Mouse (Mus musculus): ENCODE data around the gene Ppp4r3a. TPM values are rescaled to one million over a fixed set of nuclear protein-coding genes. Genes with fewer than 3 reads are reported as not detected.

The Ppp4r3a gene
- polyA plus RNA-seq, 1 experiment: 10.4 TPM

GRCm38 (mm10) chr12:101039956-101040355, 43.5 kb downstream of the Ppp4r3a start:
- TF ChIP-seq CTCF (IDR thresholded peaks at IDR 0.05; ENCODE audit: insufficient read depth, low read length) (no peak), POLR2A (IDR thresholded peaks at IDR 0.05; ENCODE audit: borderline replicate concordance, extremely low read depth, low read depth, low read length) (no peak)
- H3K4me1 ChIP-seq (ENCODE audit: control insufficient read depth, insufficient read depth, low read length): no peaks in the 10 kb centered on the region
- DNase-seq: no peak
- H3K4me3 ChIP-seq (replicated peaks; ENCODE audit: extremely low read depth, low read depth, low read length): no peak overlapping the region

GRCm38 (mm10) chr12:101028954-101029731, 54.4 kb downstream of the Ppp4r3a start, which contains the start of gene Ccdc88c:
Gene Ccdc88c, minus strand, starts transcription at chr12:101029056.
- peaks cover 13% of the 10 kb centered on the region; the same call in 1 of the 2 replicates for H3K4me1 ChIP-seq (ENCODE audit: control insufficient read depth, insufficient read depth, low read length)
- under 1% methylated on average over 53 of the region's 56 CpGs for WGBS
- peak; percentile 80 for DNase-seq
- TF ChIP-seq POLR2A (IDR thresholded peaks at IDR 0.05; ENCODE audit: borderline replicate concordance, extremely low read depth, low read depth, low read length) (no peak), CTCF (IDR thresholded peaks at IDR 0.05; ENCODE audit: insufficient read depth, low read length) (peak; percentile 52)
- H3K4me3 ChIP-seq (replicated peaks; ENCODE audit: extremely low read depth, low read depth, low read length): peak within 1 kb of the TSS; percentile 72

GRCm38 (mm10) chr12:101028247-101028953, 55.1 kb downstream of the Ppp4r3a start:
- H3K4me1 ChIP-seq (ENCODE audit: control insufficient read depth, insufficient read depth, low read length): peaks cover 13% of the 10 kb centered on the region; the same call in 1 of the 2 replicates
- peak overlapping the region; percentile 72 for H3K4me3 ChIP-seq (replicated peaks; ENCODE audit: extremely low read depth, low read depth, low read length)
- WGBS: under 1% methylated on average over 47 of the region's 67 CpGs
- TF ChIP-seq CTCF (IDR thresholded peaks at IDR 0.05; ENCODE audit: insufficient read depth, low read length): no peak
- peak; percentile 46; the same call in 1 of the 2 replicates for TF ChIP-seq POLR2A (IDR thresholded peaks at IDR 0.05; ENCODE audit: borderline replicate concordance, extremely low read depth, low read depth, low read length)
- DNase-seq: no peak

- H3K4me1 ChIP-seq (ENCODE audit: control insufficient read depth, insufficient read depth, low read length): peaks cover 13% of the 10 kb centered on the region; the same call in 1 of the 2 replicates
- H3K4me3 ChIP-seq (replicated peaks; ENCODE audit: extremely low read depth, low read depth, low read length): peak overlapping the region; percentile 72
- no peak for TF ChIP-seq CTCF (IDR thresholded peaks at IDR 0.05; ENCODE audit: insufficient read depth, low read length)
- TF ChIP-seq POLR2A (IDR thresholded peaks at IDR 0.05; ENCODE audit: borderline replicate concordance, extremely low read depth, low read depth, low read length): no peak
- WGBS: 13% methylated on average over 19 of the region's 19 CpGs
- DNase-seq: peak; percentile 35
Measured at GRCm38 (mm10) chr12:101027451-101028246, 55.9 kb downstream of the Ppp4r3a start.

GRCm38 (mm10) chr12:101026946-101027345, 56.6 kb downstream of the Ppp4r3a start:
- Histone ChIP-seq H3K4me3 (replicated peaks; ENCODE audit: extremely low read depth, low read depth, low read length) (peak overlapping the region; percentile 21), H3K4me1 (ENCODE audit: control insufficient read depth, insufficient read depth, low read length) (peaks cover 13% of the 10 kb centered on the region; the same call in 1 of the 2 replicates)
- 29% methylated on average over 13 of the region's 14 CpGs for WGBS
- peak; percentile 12 for DNase-seq
- TF ChIP-seq POLR2A (IDR thresholded peaks at IDR 0.05; ENCODE audit: borderline replicate concordance, extremely low read depth, low read depth, low read length) (no peak), CTCF (IDR thresholded peaks at IDR 0.05; ENCODE audit: insufficient read depth, low read length) (no peak)

- H3K4me3 ChIP-seq (replicated peaks; ENCODE audit: extremely low read depth, low read depth, low read length): no peak overlapping the region
- H3K4me1 ChIP-seq (ENCODE audit: control insufficient read depth, insufficient read depth, low read length): peaks cover 13% of the 10 kb centered on the region; the same call in 1 of the 2 replicates
- 55% methylated on average over 7 of the region's 7 CpGs for WGBS
- no peak for TF ChIP-seq POLR2A (IDR thresholded peaks at IDR 0.05; ENCODE audit: borderline replicate concordance, extremely low read depth, low read depth, low read length)
- no peak for TF ChIP-seq CTCF (IDR thresholded peaks at IDR 0.05; ENCODE audit: insufficient read depth, low read length)
- DNase-seq: peak; percentile 30
Measured at GRCm38 (mm10) chr12:101026518-101026917, 57.0 kb downstream of the Ppp4r3a start.

- WGBS: 73% methylated on average over 4 of the region's 4 CpGs
- H3K4me3 ChIP-seq (replicated peaks; ENCODE audit: extremely low read depth, low read depth, low read length): no peak overlapping the region
- TF ChIP-seq CTCF (IDR thresholded peaks at IDR 0.05; ENCODE audit: insufficient read depth, low read length): no peak
- no peak for TF ChIP-seq POLR2A (IDR thresholded peaks at IDR 0.05; ENCODE audit: borderline replicate concordance, extremely low read depth, low read depth, low read length)
- DNase-seq: no peak
- H3K4me1 ChIP-seq (ENCODE audit: control insufficient read depth, insufficient read depth, low read length): peaks cover 13% of the 10 kb centered on the region; the same call in 1 of the 2 replicates
Measured at GRCm38 (mm10) chr12:101026025-101026424, 57.5 kb downstream of the Ppp4r3a start.

GRCm38 (mm10) chr12:101025379-101025778, 58.1 kb downstream of the Ppp4r3a start:
- no peak overlapping the region for H3K4me3 ChIP-seq (replicated peaks; ENCODE audit: extremely low read depth, low read depth, low read length)
- 60% methylated on average over 7 of the region's 7 CpGs for WGBS
- no peak for TF ChIP-seq CTCF (IDR thresholded peaks at IDR 0.05; ENCODE audit: insufficient read depth, low read length)
- peak; percentile 50; the same call in 1 of the 2 replicates for TF ChIP-seq POLR2A (IDR thresholded peaks at IDR 0.05; ENCODE audit: borderline replicate concordance, extremely low read depth, low read depth, low read length)
- DNase-seq: peak; percentile 41
- peaks cover 16% of the 10 kb centered on the region for H3K4me1 ChIP-seq (ENCODE audit: control insufficient read depth, insufficient read depth, low read length)

- TF ChIP-seq POLR2A (IDR thresholded peaks at IDR 0.05; ENCODE audit: borderline replicate concordance, extremely low read depth, low read depth, low read length): no peak
- TF ChIP-seq CTCF (IDR thresholded peaks at IDR 0.05; ENCODE audit: insufficient read depth, low read length): no peak
- peaks cover 16% of the 10 kb centered on the region for H3K4me1 ChIP-seq (ENCODE audit: control insufficient read depth, insufficient read depth, low read length)
- 68% methylated on average over 8 of the region's 8 CpGs for WGBS
- no peak for DNase-seq
- no peak overlapping the region for H3K4me3 ChIP-seq (replicated peaks; ENCODE audit: extremely low read depth, low read depth, low read length)
Measured at GRCm38 (mm10) chr12:101024824-101025223, 58.7 kb downstream of the Ppp4r3a start.
